Mouse (Mus musculus) heart, adult 10 weeks (tissue): ENCODE data around the gene Fam124a. TPM values are rescaled to one million over a fixed set of nuclear protein-coding genes. Genes with fewer than 3 reads are reported as not detected.

Experiments
- polyA plus RNA-seq: library from polyadenylated mRNA; stranded (reverse); fragments of 350-450 nt; fragmentation: Illumina TruSeq; extraction: RNeasy Lipid Tissue Mini Kit (QIAGEN cat#74804); gene quantifications from one replicate; pipeline ENCODE4 v1.2.3, GENCODE M21; 2014; ENCODE audit warnings: low read depth, low replicate concordance

Gene Fam124a
- polyA plus RNA-seq: 4.7 TPM

GRCm38 (mm10) chr14:62555309-62555829 lies at the start of gene Fam124a:
Gene Fam124a (plus strand): TSS chr14:62555737.

GRCm38 (mm10) chr14:62566821-62567220 lies 11.3 kb downstream of the Fam124a start, which contains the start of gene Gm4131:
Gene Gm4131 (minus strand): TSS chr14:62566921.

Other genes starting within 250 kb of the Fam124a start
- not detected for gene Gucy1b2, start 99.4 kb upstream of the Fam124a start, polyA plus RNA-seq
- gene Gm4131, start 11.2 kb downstream of the Fam124a start, polyA plus RNA-seq: not detected
- not detected for gene Serpine3, start 107.9 kb downstream of the Fam124a start, polyA plus RNA-seq
- 11.6 TPM for gene Ints6, start 205.4 kb downstream of the Fam124a start, polyA plus RNA-seq